Mouse (Mus musculus): ENCODE data around the gene Ramp3.

Gene Ramp3

DNA sequence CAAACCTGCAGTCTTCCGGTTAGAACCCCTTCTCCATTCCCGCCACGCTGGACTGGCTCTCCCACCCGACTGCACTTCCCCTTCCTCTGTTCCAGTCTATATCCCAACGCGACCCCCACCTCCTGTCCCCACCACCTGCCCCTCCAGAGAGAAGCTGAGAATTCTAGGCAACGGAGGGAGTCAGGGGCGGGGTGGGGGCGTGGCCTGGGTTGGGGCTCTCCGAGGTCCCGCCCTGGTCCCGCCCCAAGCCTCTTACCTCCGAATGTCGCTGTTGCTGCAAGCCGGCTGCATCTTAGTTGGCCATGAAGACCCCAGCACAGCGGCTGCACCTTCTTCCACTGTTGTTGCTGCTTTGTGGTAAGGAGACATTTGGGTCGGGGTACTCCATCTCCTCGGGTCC lies at the start of gene Ramp3:
Gene Ramp3 (plus strand): TSS at position 251 of the 400 bp plus-strand sequence.
- in situ Hi-C loops (cut with MboI, MseI), result loop anchor here (10.0 kb wide), 1 partner anchor 497 kb away; no protein-coding TSS in a partner anchor

DNA sequence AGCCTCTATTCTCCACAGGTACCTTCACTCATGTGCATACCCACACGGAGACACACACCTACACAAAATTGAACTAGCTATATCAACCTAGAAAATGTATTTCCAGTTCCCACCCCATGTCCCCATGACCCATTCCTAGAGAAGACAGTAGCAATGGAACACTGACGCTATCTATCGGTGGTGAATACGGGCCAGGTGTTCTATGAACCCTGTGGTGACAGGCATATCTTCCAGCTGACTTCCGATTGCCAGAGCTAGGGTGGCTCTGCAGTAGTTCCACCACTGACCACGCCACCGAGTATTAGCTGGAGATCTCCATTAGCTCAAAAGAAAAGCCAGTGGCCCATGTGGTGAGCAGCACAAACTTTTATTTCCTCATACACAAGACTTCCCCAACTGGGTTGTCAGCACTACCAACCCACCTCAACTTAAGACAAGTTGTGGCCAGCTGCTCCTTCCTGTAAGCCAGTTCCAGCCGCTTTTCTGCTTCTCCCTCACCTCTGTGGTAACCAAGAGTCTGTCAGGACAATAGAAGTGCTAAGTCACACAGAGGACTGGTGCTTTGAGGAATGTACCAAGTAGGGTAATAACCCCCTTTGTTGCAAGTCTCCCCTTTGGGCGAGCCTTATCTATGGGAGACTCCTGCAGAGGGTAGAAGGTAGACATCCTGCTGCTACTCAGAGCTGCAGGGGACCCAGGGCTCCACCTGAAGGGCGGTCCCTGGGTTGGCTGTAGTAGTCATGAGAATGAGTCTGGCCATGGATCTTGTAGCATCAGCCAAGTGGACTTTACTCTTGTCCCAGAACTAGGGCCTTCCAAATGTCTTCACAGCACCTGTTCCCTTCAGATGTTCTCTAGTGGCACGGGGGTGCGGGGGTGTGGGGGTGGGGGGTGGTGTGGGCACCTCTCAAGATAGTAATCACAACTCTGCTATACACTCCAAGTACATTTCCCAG lies 42.8 kb upstream of the Ramp3 start:
- in situ Hi-C loops (cut with MboI, MseI), result no loop called here

- in situ Hi-C loops (cut with MboI, MseI), result loop anchor here (10.0 kb wide), 1 partner anchor 99 kb away; the partner anchor contains the start of gene Myo1g
Measured at GRCm38 (mm10) chr11:6623704-6624103, 34.6 kb upstream of the Ramp3 start.

GRCm38 (mm10) chr11:6624619-6625382 lies 33.5 kb upstream of the Ramp3 start:
- in situ Hi-C loops (cut with MboI, MseI), result loop anchor here (10.0 kb wide), 1 partner anchor 100 kb away; the partner anchor contains the start of gene Myo1g

DNA sequence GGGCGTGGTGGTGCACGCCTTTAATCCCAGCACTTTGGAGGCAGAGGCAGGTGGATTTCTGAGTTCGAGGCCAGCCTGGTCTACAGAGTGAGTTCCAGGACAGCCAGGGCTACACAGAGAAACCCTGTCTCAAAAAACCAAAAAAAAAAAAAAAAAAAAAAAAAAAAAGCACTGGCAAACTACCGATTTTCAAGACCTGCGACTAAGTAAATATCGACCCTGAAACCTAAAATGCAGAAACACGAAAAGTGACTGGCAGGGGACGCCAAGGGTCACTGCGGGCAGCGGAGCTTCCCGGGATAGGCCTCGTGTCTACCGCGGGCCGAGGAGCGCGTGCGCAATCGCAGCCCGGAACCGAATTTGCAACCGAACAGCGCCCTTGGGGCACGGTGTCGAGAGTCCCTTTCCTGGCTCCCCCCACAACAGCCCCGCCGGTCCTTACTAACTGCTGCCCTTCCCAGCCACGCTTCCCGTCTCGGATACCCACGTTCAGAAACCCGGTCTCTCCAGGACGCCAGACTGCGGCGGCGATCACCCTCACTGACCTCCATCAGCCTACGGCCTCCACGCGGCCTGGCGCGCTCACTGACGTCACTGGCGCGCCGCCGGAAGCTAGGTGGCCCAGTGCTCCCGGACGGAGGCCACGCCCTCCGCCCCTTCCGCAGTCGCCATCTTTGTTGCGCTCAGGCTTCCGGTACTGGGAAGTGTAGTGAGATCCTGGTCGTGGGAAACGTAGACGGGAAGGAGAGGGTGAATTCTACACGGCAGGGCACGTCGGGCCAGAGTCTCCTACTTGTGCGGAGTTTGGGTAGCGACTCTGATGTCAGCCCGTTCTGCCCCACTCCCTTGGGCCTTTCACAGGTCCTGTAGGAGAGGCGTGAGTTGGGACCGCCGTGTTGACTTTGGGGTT lies 32.6 kb upstream of the Ramp3 start, which contains the start of gene Tbrg4:
Gene Tbrg4 (minus strand): TSS at position 590 of the 910 bp plus-strand sequence.
- in situ Hi-C loops (cut with MboI, MseI), result loop anchor here (10.0 kb wide), 1 partner anchor 101 kb away; the partner anchor contains the start of gene Myo1g

- in situ Hi-C loops (cut with MboI, MseI), result loop anchor here (10.0 kb wide), 1 partner anchor 102 kb away; the partner anchor contains the start of gene Myo1g
Measured at GRCm38 (mm10) chr11:6626388-6626772, 31.9 kb upstream of the Ramp3 start.

GRCm38 (mm10) chr11:6627731-6628130 lies 30.6 kb upstream of the Ramp3 start:
- in situ Hi-C loops (cut with MboI, MseI), result loop anchor here (10.0 kb wide), 1 partner anchor 103 kb away; the partner anchor contains the start of gene Myo1g

- in situ Hi-C loops (cut with MboI, MseI), result loop anchor here (10.0 kb wide), 1 partner anchor 104 kb away; the partner anchor contains the start of gene Myo1g
Measured at GRCm38 (mm10) chr11:6628568-6628967, 29.8 kb upstream of the Ramp3 start.

- in situ Hi-C loops (cut with MboI, MseI), result loop anchor here (10.0 kb wide), 1 partner anchor 105 kb away; the partner anchor contains the start of gene Myo1g
Measured at GRCm38 (mm10) chr11:6629655-6630054, 28.7 kb upstream of the Ramp3 start.

- in situ Hi-C loops (cut with MboI, MseI), result no loop called here
Measured at GRCm38 (mm10) chr11:6636150-6636549, 22.2 kb upstream of the Ramp3 start.

- in situ Hi-C loops (cut with MboI, MseI), result no loop called here
Measured at GRCm38 (mm10) chr11:6638537-6638936, 19.8 kb upstream of the Ramp3 start, which contains the start of gene Wap. Wap (minus strand) TSS chr11:6638637.

DNA sequence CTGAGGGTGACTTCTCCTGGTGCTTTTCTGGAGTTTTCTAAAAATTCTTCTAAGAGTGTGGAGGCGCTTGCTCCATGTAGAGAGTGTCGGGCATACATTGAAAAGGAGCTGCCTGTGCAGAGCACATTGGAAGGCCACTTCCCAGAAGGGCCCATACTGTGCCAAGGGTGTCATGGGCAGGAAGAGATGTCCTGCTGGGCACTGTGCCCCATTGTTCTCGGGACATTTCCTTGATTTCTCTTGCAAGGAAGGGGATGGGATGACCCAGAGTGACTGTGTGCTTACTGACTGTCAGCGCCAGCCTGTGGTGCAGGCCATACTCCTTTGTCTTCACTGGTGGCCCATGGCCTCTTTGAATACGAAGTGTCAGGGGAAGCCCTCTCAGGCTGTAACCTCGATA lies 19.2 kb upstream of the Ramp3 start:
- in situ Hi-C loops (cut with MboI, MseI), result no loop called here

GRCm38 (mm10) chr11:6644566-6644965 lies 13.8 kb upstream of the Ramp3 start:
- in situ Hi-C loops (cut with MboI, MseI), result no loop called here

GRCm38 (mm10) chr11:6647831-6648724 lies 10.2 kb upstream of the Ramp3 start:
- in situ Hi-C loops (cut with MboI, MseI), result loop anchor here (5.0 kb wide), 1 partner anchor 64 kb away; no protein-coding TSS in a partner anchor

GRCm38 (mm10) chr11:6650519-6650918 lies 7.8 kb upstream of the Ramp3 start:
- in situ Hi-C loops (cut with MboI, MseI), result loop anchor here (5.0 to 10.0 kb wide), 2 partner anchors 117 to 504 kb away; no protein-coding TSS in a partner anchor

- in situ Hi-C loops (cut with MboI, MseI), result loop anchor here (5.0 to 10.0 kb wide), 2 partner anchors 114 to 502 kb away; no protein-coding TSS in a partner anchor
Measured at GRCm38 (mm10) chr11:6652978-6653377, 5.3 kb upstream of the Ramp3 start.

- in situ Hi-C loops (cut with MboI, MseI), result loop anchor here (5.0 to 10.0 kb wide), 2 partner anchors 112 to 500 kb away; no protein-coding TSS in a partner anchor
Measured at GRCm38 (mm10) chr11:6654903-6655302, 3.4 kb upstream of the Ramp3 start.

DNA sequence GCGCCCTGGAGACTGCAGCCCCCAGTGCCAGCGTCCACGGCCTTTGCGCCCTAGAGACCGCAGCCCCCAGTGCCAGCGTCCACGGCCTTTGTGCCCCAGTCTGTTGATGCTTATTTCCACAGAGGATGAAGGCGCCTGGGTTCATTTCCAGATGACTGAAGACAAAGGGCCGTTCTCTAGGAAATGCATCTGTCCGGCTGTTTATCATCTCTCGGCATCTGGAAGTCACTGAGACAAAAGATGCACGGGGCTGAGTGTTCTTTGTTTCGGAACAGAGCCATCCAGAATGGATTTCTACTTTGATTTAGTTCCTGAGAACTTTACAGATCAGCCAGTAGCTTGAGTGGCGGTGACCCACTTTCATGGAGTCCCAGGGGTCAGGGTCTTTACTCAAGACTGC lies 2.9 kb downstream of the Ramp3 start:
- in situ Hi-C loops (cut with MboI, MseI), result no loop called here

DNA sequence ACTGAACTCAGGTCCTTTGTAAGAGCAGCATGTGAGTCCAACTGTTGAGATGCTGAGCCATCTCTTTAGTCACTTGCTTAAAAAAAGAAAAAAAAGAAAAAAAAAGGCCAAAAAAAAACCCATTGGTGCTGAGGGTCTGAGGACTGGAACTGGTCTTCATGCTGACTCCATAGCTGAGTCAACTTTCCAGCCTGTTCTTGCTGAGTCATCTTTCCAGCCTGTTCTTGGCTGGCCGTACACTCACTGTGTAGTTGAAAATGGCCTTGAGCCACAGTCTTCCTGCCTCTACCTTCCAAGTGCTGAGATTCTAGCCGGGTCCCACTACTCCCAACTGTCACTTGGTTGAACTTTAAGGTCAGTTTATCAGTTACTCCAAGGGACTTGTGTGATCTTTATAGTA lies 8.3 kb downstream of the Ramp3 start:
- in situ Hi-C loops (cut with MboI, MseI), result loop anchor here (5.0 kb wide), 1 partner anchor 471 kb away; no protein-coding TSS in a partner anchor
